Mouse (Mus musculus) erythroblast, embryonic 14.5 days (primary cell): Measurements from ENCODE around the gene Hmox1.

ENCODE experiments used
- GATA1 ChIP-seq: IDR thresholded peaks from 2 replicates; pipeline ENCODE4 v1.6.1; 2012; ENCODE audit warnings: low read length, inconsistent platforms, mixed read lengths
- TAL1 ChIP-seq: IDR thresholded peaks from 3 replicates; pipeline ENCODE4 v1.6.1; 2012; ENCODE audit warnings: low read length, inconsistent platforms, mixed read lengths

DNA sequence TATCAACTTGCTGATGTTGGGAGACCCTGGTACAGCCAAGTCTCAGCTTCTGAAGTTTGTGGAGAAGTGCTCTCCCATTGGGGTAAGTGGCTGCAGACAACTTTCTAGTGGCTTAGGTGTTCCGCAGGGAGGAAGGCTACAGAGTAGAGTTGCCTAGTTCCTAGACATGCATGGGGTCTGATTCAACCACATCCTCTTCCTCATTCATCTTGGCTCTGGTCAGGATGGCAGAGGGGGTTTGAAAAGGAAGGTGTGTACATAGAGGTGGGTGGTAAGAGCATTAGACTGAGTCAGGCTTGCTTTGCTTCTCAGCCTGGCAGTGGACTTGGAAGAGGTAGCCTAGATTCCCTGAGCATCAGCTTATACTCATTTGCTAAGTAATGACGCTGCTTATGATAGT, 25.9 kb downstream of the Hmox1 start:
- no peak for TF ChIP-seq GATA1
- no peak for TF ChIP-seq TAL1
